Mouse (Mus musculus): ENCODE results near the gene 6030452D12Rik. TPM values are rescaled to one million over a fixed set of nuclear protein-coding genes. Genes with fewer than 3 reads are reported as not detected.

6030452D12Rik gene
- total RNA-seq, 1 experiment = not detected

DNA sequence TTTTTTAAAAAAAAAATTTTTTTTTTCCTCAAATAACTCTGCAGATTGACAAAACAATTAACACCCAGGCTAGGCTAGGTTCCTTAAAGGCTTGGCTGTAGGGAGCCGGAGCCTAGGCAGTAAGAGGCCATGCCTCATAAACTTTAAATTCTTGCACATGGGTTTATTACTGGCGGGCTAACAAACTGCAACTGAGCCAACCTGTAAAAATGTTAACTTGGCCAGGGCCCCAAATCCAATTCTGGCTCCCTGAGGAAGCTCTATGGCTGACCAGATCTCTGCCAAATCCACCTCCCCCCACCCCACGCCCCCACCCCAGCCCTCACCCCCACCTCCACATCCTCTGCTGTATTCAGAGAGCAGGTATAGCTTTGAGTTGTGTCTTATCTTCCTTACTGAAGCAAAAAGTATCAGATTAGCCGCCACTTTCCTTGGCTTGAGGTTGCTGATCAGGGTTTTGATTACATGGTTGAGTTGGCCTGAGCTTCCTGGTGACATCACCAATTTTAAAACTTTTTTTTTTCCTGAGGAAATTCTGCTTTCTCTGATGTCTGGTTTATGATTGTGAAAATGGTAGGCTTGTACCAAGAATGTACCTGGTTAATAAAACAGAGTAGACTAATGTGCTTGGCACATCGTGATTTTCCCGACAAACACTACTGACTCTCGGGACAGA is 12.3 kb downstream of the 6030452D12Rik start:
- H3K4me1 ChIP-seq (ENCODE audit: control insufficient read depth in 2 of 2, insufficient read depth in 2 of 2, low read length in 2 of 2, poor library complexity in 1 of 2) = peaks cover 13 to 17% of the 10 kb centered on the region in 2 experiments; a peak in 3 of 4 replicates
- in situ Hi-C loops (cut with MboI; ENCODE audit: low sequenced_read_pairs in 2 of 2, unreplicated experiment in 2 of 2) = no loop called here
- H3K4me3 ChIP-seq (ENCODE audit: insufficient read depth in 1 of 2, low read depth in 1 of 2, low read length in 2 of 2, poor library complexity in 1 of 2, severe bottlenecking in 1 of 2) = peak overlapping the region in 1 of 2 experiments; percentile 76; a peak in 2 of 4 replicates
- no peak overlapping the region for H3K27ac ChIP-seq (ENCODE audit: insufficient read depth, low read depth, low read length, poor library complexity, severe bottlenecking)
- TF ChIP-seq CHD2 (IDR thresholded peaks at IDR 0.05; ENCODE audit: low read depth, low read length) (no peak), MAFK (IDR thresholded peaks at IDR 0.05; ENCODE audit: insufficient read depth, low read depth, low read length) (no peak), ZNF384 (IDR thresholded peaks at IDR 0.05; ENCODE audit: low read depth, low read length) (no peak), ZC3H11A (IDR thresholded peaks at IDR 0.05; ENCODE audit: borderline replicate concordance, low read depth, low read length) (no peak)
- DNase-seq (ENCODE audit: low read depth, low spot score) = no peak
- no peak overlapping the region for H3K9ac ChIP-seq (ENCODE audit: insufficient read depth, low read depth, low read length, poor library complexity, severe bottlenecking)
- no peaks in the 10 kb centered on the region for H3K9me3 ChIP-seq (ENCODE audit: control insufficient read depth, insufficient read depth, low read depth, low read length)
- peaks cover 2% of the 10 kb centered on the region; the same call in 1 of the 2 replicates for H3K36me3 ChIP-seq (ENCODE audit: control insufficient read depth, insufficient read depth, low read length, poor library complexity, severe bottlenecking)

DNA sequence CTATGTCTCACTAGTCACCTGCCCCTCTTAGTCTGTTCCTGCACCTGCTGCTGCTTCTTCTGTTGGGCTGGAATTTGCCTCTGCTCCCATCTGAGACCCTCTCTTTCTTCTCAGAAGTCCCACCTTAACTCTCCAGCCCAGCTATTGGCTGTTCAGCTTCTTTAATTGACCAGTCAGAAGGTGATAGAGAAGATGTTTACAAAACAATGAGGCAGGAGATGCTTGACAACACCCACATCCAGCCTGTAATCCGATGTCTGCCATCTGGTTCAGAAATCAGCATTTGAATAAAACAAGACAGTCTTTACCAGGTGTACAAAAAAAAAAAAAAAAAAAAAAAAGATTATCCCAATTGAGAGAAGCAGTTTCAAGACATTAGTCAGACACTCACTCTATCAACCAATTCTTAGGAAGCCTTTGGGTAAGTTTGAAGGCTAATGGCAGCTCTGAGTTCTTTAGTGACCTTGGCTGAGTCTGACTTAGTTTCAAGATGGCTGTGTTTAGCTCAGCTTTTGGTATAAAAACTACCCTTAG is 15.7 kb downstream of the 6030452D12Rik start:
- in situ Hi-C loops (cut with MboI; ENCODE audit: low sequenced_read_pairs in 2 of 2, unreplicated experiment in 2 of 2) = no loop called here
- H3K27ac ChIP-seq (ENCODE audit: insufficient read depth, low read depth, low read length, poor library complexity, severe bottlenecking) = peak overlapping the region; percentile 87; the same call in 1 of the 2 replicates
- H3K4me1 ChIP-seq (ENCODE audit: control insufficient read depth in 2 of 2, insufficient read depth in 2 of 2, low read length in 2 of 2, poor library complexity in 1 of 2) = peaks cover 17 to 19% of the 10 kb centered on the region in 2 experiments
- no peak overlapping the region for H3K9ac ChIP-seq (ENCODE audit: insufficient read depth, low read depth, low read length, poor library complexity, severe bottlenecking)
- H3K9me3 ChIP-seq (ENCODE audit: control insufficient read depth, insufficient read depth, low read depth, low read length) = no peaks in the 10 kb centered on the region
- H3K4me3 ChIP-seq (ENCODE audit: insufficient read depth in 1 of 2, low read depth in 1 of 2, low read length in 2 of 2, poor library complexity in 1 of 2, severe bottlenecking in 1 of 2) = peak overlapping the region in 1 of 2 experiments; percentile 4; a peak in 1 of 4 replicates
- peaks cover 5% of the 10 kb centered on the region; the same call in 1 of the 2 replicates for H3K36me3 ChIP-seq (ENCODE audit: control insufficient read depth, insufficient read depth, low read length, poor library complexity, severe bottlenecking)
- DNase-seq (ENCODE audit: low read depth, low spot score) = no peak
- TF ChIP-seq ZNF384 (IDR thresholded peaks at IDR 0.05; ENCODE audit: low read depth, low read length) (peak; percentile 99), ZC3H11A (IDR thresholded peaks at IDR 0.05; ENCODE audit: borderline replicate concordance, low read depth, low read length) (no peak), MAFK (IDR thresholded peaks at IDR 0.05; ENCODE audit: insufficient read depth, low read depth, low read length) (peak; percentile 24; the same call in 1 of the 2 replicates)

DNA sequence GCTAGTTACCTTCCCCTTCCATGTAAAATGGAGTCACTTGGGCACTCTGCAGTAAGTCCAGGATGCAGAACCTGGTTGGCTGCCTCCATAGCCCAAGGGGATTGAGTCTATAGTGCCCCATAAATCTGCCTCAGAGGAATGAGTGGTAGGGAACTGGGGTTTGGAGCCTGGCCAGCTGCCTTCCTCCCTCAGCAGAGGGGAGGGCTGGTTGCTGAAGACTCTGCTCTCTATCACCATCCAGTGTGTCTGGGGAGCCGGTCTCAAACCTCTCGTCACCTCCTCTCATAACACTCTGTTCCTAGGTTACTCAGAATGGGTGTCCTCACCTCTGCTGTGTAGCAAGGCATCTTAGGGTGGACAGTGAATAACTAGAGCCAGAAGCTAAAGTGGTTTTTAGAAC is 16.3 kb downstream of the 6030452D12Rik start:
- H3K27ac ChIP-seq (ENCODE audit: insufficient read depth, low read depth, low read length, poor library complexity, severe bottlenecking) = peak overlapping the region; percentile 87

DNA sequence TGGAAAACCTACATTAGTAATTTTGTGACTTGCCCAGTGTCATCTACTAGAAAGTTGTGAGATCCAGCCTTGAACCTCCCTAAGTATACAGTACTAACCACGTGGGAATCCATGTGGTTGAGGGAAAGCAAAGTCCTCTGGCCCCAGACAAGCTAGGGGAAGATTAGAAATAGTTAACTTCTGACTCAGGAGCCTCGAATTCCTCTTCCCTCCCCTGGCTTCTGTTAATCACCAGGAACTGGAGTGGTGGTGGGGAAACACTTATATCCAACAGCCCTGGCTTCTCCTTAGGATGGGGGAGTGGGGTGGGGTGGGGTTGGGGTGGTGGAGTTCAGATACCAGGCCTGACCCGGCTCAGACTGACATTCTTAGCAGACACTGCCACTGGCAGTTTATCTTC is 18.4 kb downstream of the 6030452D12Rik start:
- H3K9ac ChIP-seq (ENCODE audit: insufficient read depth, low read depth, low read length, poor library complexity, severe bottlenecking) = no peak overlapping the region
- no peak overlapping the region for H3K27ac ChIP-seq (ENCODE audit: insufficient read depth, low read depth, low read length, poor library complexity, severe bottlenecking)
- H3K4me1 ChIP-seq (ENCODE audit: control insufficient read depth in 2 of 2, insufficient read depth in 2 of 2, low read length in 2 of 2, poor library complexity in 1 of 2) = peaks cover 14 to 17% of the 10 kb centered on the region in 2 experiments
- H3K9me3 ChIP-seq (ENCODE audit: control insufficient read depth, insufficient read depth, low read depth, low read length) = no peaks in the 10 kb centered on the region
- TF ChIP-seq HCFC1 (IDR thresholded peaks at IDR 0.05; ENCODE audit: borderline replicate concordance, insufficient read depth, low read length) = no peak
- TF ChIP-seq ZNF384 (IDR thresholded peaks at IDR 0.05; ENCODE audit: low read depth, low read length) = no peak
- no peak for TF ChIP-seq MAFK (IDR thresholded peaks at IDR 0.05; ENCODE audit: insufficient read depth, low read depth, low read length)
- TF ChIP-seq ZC3H11A (IDR thresholded peaks at IDR 0.05; ENCODE audit: borderline replicate concordance, low read depth, low read length) = no peak
- no peak for TF ChIP-seq CHD2 (IDR thresholded peaks at IDR 0.05; ENCODE audit: low read depth, low read length)
- peaks cover 7% of the 10 kb centered on the region; the same call in 1 of the 2 replicates for H3K36me3 ChIP-seq (ENCODE audit: control insufficient read depth, insufficient read depth, low read length, poor library complexity, severe bottlenecking)
- in situ Hi-C loops (cut with MboI; ENCODE audit: low sequenced_read_pairs in 2 of 2, unreplicated experiment in 2 of 2) = no loop called here
- H3K4me3 ChIP-seq (ENCODE audit: insufficient read depth in 1 of 2, low read depth in 1 of 2, low read length in 2 of 2, poor library complexity in 1 of 2, severe bottlenecking in 1 of 2) = no peak overlapping the region
- no peak for DNase-seq (ENCODE audit: low read depth, low spot score)

More for the DNA sequence above, 16.3 kb downstream of the 6030452D12Rik start:
- peaks cover 5% of the 10 kb centered on the region; the same call in 1 of the 2 replicates for H3K36me3 ChIP-seq (ENCODE audit: control insufficient read depth, insufficient read depth, low read length, poor library complexity, severe bottlenecking)
- in situ Hi-C loops (cut with MboI; ENCODE audit: low sequenced_read_pairs in 2 of 2, unreplicated experiment in 2 of 2) = no loop called here
- no peaks in the 10 kb centered on the region for H3K9me3 ChIP-seq (ENCODE audit: control insufficient read depth, insufficient read depth, low read depth, low read length)
- peaks cover 17 to 19% of the 10 kb centered on the region in 2 experiments for H3K4me1 ChIP-seq (ENCODE audit: control insufficient read depth in 2 of 2, insufficient read depth in 2 of 2, low read length in 2 of 2, poor library complexity in 1 of 2)
- no peak for DNase-seq (ENCODE audit: low read depth, low spot score)
- no peak for TF ChIP-seq MAFK (IDR thresholded peaks at IDR 0.05; ENCODE audit: insufficient read depth, low read depth, low read length)
- no peak for TF ChIP-seq ZC3H11A (IDR thresholded peaks at IDR 0.05; ENCODE audit: borderline replicate concordance, low read depth, low read length)
- TF ChIP-seq ZNF384 (IDR thresholded peaks at IDR 0.05; ENCODE audit: low read depth, low read length) = no peak
- no peak for TF ChIP-seq HCFC1 (IDR thresholded peaks at IDR 0.05; ENCODE audit: borderline replicate concordance, insufficient read depth, low read length)
- no peak for TF ChIP-seq CHD2 (IDR thresholded peaks at IDR 0.05; ENCODE audit: low read depth, low read length)
- H3K9ac ChIP-seq (ENCODE audit: insufficient read depth, low read depth, low read length, poor library complexity, severe bottlenecking) = no peak overlapping the region
- peak overlapping the region in 1 of 2 experiments; percentile 4; a peak in 1 of 4 replicates for H3K4me3 ChIP-seq (ENCODE audit: insufficient read depth in 1 of 2, low read depth in 1 of 2, low read length in 2 of 2, poor library complexity in 1 of 2, severe bottlenecking in 1 of 2)

All from ES-E14 (cell line).